Mouse (Mus musculus) bone marrow macrophage, adult 2 months (primary cell): ENCODE results near the gene Orm1.

Experiments
- CTCF ChIP-seq: IDR thresholded peaks from 2 replicates; pipeline ENCODE4 v1.5.1; 2012; ENCODE audit warnings: low read depth, mild to moderate bottlenecking, low read length, moderate library complexity
- POLR2A ChIP-seq: IDR thresholded peaks from 2 replicates; pipeline ENCODE4 v1.6.1; 2012; ENCODE audit warnings: mild to moderate bottlenecking, low read depth, low read length, borderline replicate concordance

GRCm38 (mm10) chr4:63316076-63316746 lies 28.1 kb upstream of the Orm1 start:
- no peak for TF ChIP-seq POLR2A
- TF ChIP-seq CTCF: no peak
